9 mouse cellular contexts compared by ENCODE assay signal in the genomic region with DNA sequence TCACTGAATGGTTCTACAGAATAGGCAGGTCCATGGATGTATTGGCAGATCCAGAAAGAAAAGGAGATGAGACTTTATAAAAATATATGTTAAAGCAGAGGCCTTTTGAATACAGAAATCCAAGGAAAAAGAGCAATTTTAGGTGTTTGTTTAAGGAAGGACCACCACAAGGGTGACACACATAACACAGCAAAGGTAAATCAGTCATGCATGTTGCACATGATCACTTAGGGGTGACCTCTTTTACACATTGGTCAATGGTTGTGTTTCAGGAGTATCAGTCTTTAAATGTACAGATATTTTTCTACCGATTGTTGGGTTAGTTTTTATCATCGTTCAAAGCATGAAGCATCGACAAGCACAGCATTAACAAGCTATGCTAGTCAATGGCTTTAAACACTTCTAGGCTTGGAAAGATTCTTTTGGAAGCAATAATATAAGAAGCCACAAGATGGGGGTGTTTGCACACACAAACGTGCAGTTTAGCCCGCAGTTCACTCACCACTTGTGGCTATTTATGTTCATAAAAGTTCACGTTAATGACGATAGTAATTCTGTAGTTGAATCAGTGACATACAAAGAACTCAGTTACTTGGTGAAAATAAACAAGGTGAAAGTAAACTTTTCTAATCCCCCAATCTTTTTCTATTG. TPM values are rescaled to one million over a fixed set of nuclear protein-coding genes. Genes with fewer than 3 reads are reported as not detected.
DNase-seq lines count a peak whose midpoint lies in the region; ATAC-seq and TF ChIP-seq lines count a peak whose summit lies in the region.
"Had no signal": no experiment of that assay in that cellular context is flagged by ENCODE, and none has a peak within 500 bp of the region (broad histone marks: within the 10 kb centered on the region; RNA-seq: fewer than 3 reads in every experiment).

No protein-coding gene starts in this region.

- H3K27ac ChIP-seq in liver, adult 2 months (replicated peaks; ENCODE audit: insufficient read depth, low read depth, low read length), result no peak overlapping the region
- H3K27ac ChIP-seq in liver, embryonic 11.5 days (ENCODE audit: low read depth, low read length), result no peak overlapping the region
- H3K27ac ChIP-seq in forebrain, embryonic 15.5 days (replicated peaks), result no peak overlapping the region
- H3K27ac ChIP-seq in midbrain, embryonic 16.5 days (ENCODE audit: low read length), result no peak overlapping the region
- H3K27ac ChIP-seq: heart, embryonic 15.5 days had no signal

- no peak overlapping the region for H3K9ac ChIP-seq in liver, adult 2 months (ENCODE audit: low read depth, low read length)
- H3K9ac ChIP-seq in liver, embryonic 11.5 days (ENCODE audit: low read depth, low read length), result no peak overlapping the region
- no peak overlapping the region for H3K9ac ChIP-seq in forebrain, embryonic 15.5 days (replicated peaks)
- no peak overlapping the region for H3K9ac ChIP-seq in midbrain, embryonic 16.5 days (ENCODE audit: low read depth, low read length)
- H3K9ac ChIP-seq: heart, embryonic 15.5 days had no signal

- peak; percentile 24; the same call in 1 of the 2 replicates for TF ChIP-seq CTCF in liver, adult 2 months (IDR thresholded peaks at IDR 0.05; ENCODE audit: low read depth, low read length)

- 32% methylated on average over 7 of the region's 7 CpGs for WGBS in liver, adult 2 months
- 45% methylated on average over 7 of the region's 7 CpGs for WGBS in liver, embryonic 11.5 days
- WGBS in forebrain, embryonic 15.5 days, result 31% methylated on average over 7 of the region's 7 CpGs
- 34% methylated on average over 7 of the region's 7 CpGs for WGBS in midbrain, embryonic 16.5 days

- H3K79me2 ChIP-seq in liver, adult 2 months (ENCODE audit: control insufficient read depth, insufficient read depth, low read length), result no peaks in the 10 kb centered on the region

- DNase-seq in liver, adult 2 months (ENCODE audit: extremely low read depth, low read depth, low spot score), result peak; percentile 16
- DNase-seq in liver, embryonic 11.5 days (ENCODE audit: low spot score), result no peak
- DNase-seq in brain, adult 2 months (ENCODE audit: low read depth, low spot score), result peak; percentile 68
- DNase-seq in thymus, postnatal 14 days, result no peak
- DNase-seq in spleen, postnatal 36 days (ENCODE audit: low spot score in 2 of 2), result no peak

- H3K27me3 ChIP-seq in liver, adult 2 months (ENCODE audit: control insufficient read depth, insufficient read depth, low read length), result no peaks in the 10 kb centered on the region
- H3K27me3 ChIP-seq in liver, embryonic 11.5 days (replicated peaks; ENCODE audit: control insufficient read depth, insufficient read depth, low read length), result no peaks in the 10 kb centered on the region
- no peaks in the 10 kb centered on the region for H3K27me3 ChIP-seq in forebrain, embryonic 15.5 days
- H3K27me3 ChIP-seq in midbrain, embryonic 16.5 days (ENCODE audit: control insufficient read depth, insufficient read depth, low read depth, low read length), result no peaks in the 10 kb centered on the region
- H3K27me3 ChIP-seq: heart, embryonic 15.5 days had no signal

- H3K4me3 ChIP-seq in liver, adult 2 months (ENCODE audit: insufficient read depth, low read depth, low read length), result no peak overlapping the region
- H3K4me3 ChIP-seq in liver, embryonic 11.5 days (ENCODE audit: low read depth, low read length), result no peak overlapping the region
- no peak overlapping the region for H3K4me3 ChIP-seq in forebrain, embryonic 15.5 days
- no peak overlapping the region for H3K4me3 ChIP-seq in midbrain, embryonic 16.5 days (ENCODE audit: low read depth, low read length)
- H3K4me3 ChIP-seq: heart, embryonic 15.5 days had no signal

- H3K9me3 ChIP-seq in liver, embryonic 11.5 days (ENCODE audit: control insufficient read depth, low read length), result no peaks in the 10 kb centered on the region
- H3K9me3 ChIP-seq in forebrain, embryonic 15.5 days, result no peaks in the 10 kb centered on the region
- H3K9me3 ChIP-seq in midbrain, embryonic 16.5 days (replicated peaks; ENCODE audit: control insufficient read depth, low read length, poor library complexity, severe bottlenecking), result no peaks in the 10 kb centered on the region
- H3K9me3 ChIP-seq: heart, embryonic 15.5 days had no signal

- no peaks in the 10 kb centered on the region for H3K36me3 ChIP-seq in liver, adult 2 months (ENCODE audit: control insufficient read depth, insufficient read depth, low read length)
- no peaks in the 10 kb centered on the region for H3K36me3 ChIP-seq in liver, embryonic 11.5 days (ENCODE audit: control insufficient read depth, insufficient read depth, low read length)
- no peaks in the 10 kb centered on the region for H3K36me3 ChIP-seq in forebrain, embryonic 15.5 days
- no peaks in the 10 kb centered on the region for H3K36me3 ChIP-seq in midbrain, embryonic 16.5 days (ENCODE audit: control insufficient read depth, insufficient read depth, low read length)
- H3K36me3 ChIP-seq: heart, embryonic 15.5 days had no signal

- no peak for TF ChIP-seq POLR2A in liver, adult 2 months (IDR thresholded peaks at IDR 0.05; ENCODE audit: extremely low read depth, insufficient read depth, low read length)

- H3K4me2 ChIP-seq in liver, embryonic 11.5 days, result no peak overlapping the region
- H3K4me2 ChIP-seq in forebrain, embryonic 15.5 days (replicated peaks), result no peak overlapping the region
- no peak overlapping the region for H3K4me2 ChIP-seq in midbrain, embryonic 16.5 days (ENCODE audit: low read length)
- H3K4me2 ChIP-seq: heart, embryonic 15.5 days had no signal

- no peaks in the 10 kb centered on the region for H3K4me1 ChIP-seq in liver, adult 2 months (ENCODE audit: control insufficient read depth, insufficient read depth, low read length)
- H3K4me1 ChIP-seq in liver, embryonic 11.5 days (replicated peaks; ENCODE audit: control insufficient read depth, insufficient read depth, low read length), result no peaks in the 10 kb centered on the region
- H3K4me1 ChIP-seq in forebrain, embryonic 15.5 days, result no peaks in the 10 kb centered on the region
- H3K4me1 ChIP-seq in midbrain, embryonic 16.5 days (ENCODE audit: control insufficient read depth, insufficient read depth, low read length), result no peaks in the 10 kb centered on the region
- H3K4me1 ChIP-seq: heart, embryonic 15.5 days had no signal

- ATAC-seq in liver, embryonic 11.5 days (replicated peaks; ENCODE audit: low FRiP score), result no peak
- peak; percentile 82 for ATAC-seq in forebrain, embryonic 15.5 days (replicated peaks)
- ATAC-seq in midbrain, embryonic 16.5 days, result peak; percentile 75

RNA-seq across cellular contexts. Expression of gene Reg3b, which starts 38.4 kb away (rescaled TPM):
- total RNA-seq in liver, adult 2 months (2014; rRNA removed), result not detected in 2 replicates
- 0.20 and 0.34 TPM in 2 replicates for polyA plus RNA-seq in liver, adult 2 months (2012; rRNA removed)
- polyA plus RNA-seq in liver, embryonic 11.5 days (2014; fragmentation: Nextera tagmentation; extraction: Ambion mirVana), result not detected in 2 replicates
- polyA plus RNA-seq in forebrain, embryonic 15.5 days (2015; fragmentation: Nextera tagmentation; extraction: Ambion mirVana), result not detected in 2 replicates
- 0.31 and 0.57 TPM in 2 replicates for polyA plus RNA-seq in midbrain, embryonic 16.5 days (2015; fragmentation: Nextera tagmentation; extraction: Ambion mirVana)
- polyA plus RNA-seq: heart, embryonic 15.5 days; lung, embryonic 16.5 days had no signal

RNA-seq across cellular contexts. Expression of gene Reg3d, which starts 46.6 kb away (rescaled TPM):
- 0.65 TPM in 1 of 2 replicates, not detected in the other for total RNA-seq in liver, adult 2 months (2014; rRNA removed)
- polyA plus RNA-seq in liver, adult 2 months (2012; rRNA removed), result not detected in 2 replicates
- not detected in 2 replicates for polyA plus RNA-seq in liver, embryonic 11.5 days (2014; fragmentation: Nextera tagmentation; extraction: Ambion mirVana)
- not detected in 2 replicates for polyA plus RNA-seq in forebrain, embryonic 15.5 days (2015; fragmentation: Nextera tagmentation; extraction: Ambion mirVana)
- polyA plus RNA-seq in midbrain, embryonic 16.5 days (2015; fragmentation: Nextera tagmentation; extraction: Ambion mirVana), result not detected in 2 replicates
- polyA plus RNA-seq: heart, embryonic 15.5 days; lung, embryonic 16.5 days had no signal

RNA-seq across cellular contexts. Expression of gene Reg3a, which starts 48.5 kb away (rescaled TPM):
- not detected in 2 replicates for total RNA-seq in liver, adult 2 months (2014; rRNA removed)
- not detected in 2 replicates for polyA plus RNA-seq in liver, adult 2 months (2012; rRNA removed)
- polyA plus RNA-seq in liver, embryonic 11.5 days (2014; fragmentation: Nextera tagmentation; extraction: Ambion mirVana), result not detected in 2 replicates
- polyA plus RNA-seq in forebrain, embryonic 15.5 days (2015; fragmentation: Nextera tagmentation; extraction: Ambion mirVana), result not detected in 2 replicates
- polyA plus RNA-seq in midbrain, embryonic 16.5 days (2015; fragmentation: Nextera tagmentation; extraction: Ambion mirVana), result not detected in 2 replicates
- polyA plus RNA-seq: heart, embryonic 15.5 days; lung, embryonic 16.5 days had no signal

Comparison
In these comparisons a context has a peak if more than half of its experiments do, and no peak if none do; other contexts are left out.
1. DNase-seq: peak in liver, adult 2 months (single experiment) and brain, adult 2 months (single experiment); none in liver, embryonic 11.5 days (single experiment), thymus, postnatal 14 days (single experiment) and spleen, postnatal 36 days (0 of 2).